Mouse (Mus musculus) spleen, postnatal 14 days (tissue): ENCODE measurements around the gene Hoxa1.

Experiments used
- DNase-seq, 2 experiments: peaks; one replicate each; pipeline ENCODE4 v3.0.0; 2021 to 2022; ENCODE audit warnings: low spot score in 2 of 2

Hoxa1 gene

GRCm38 (mm10) chr6:52157466-52158275 lies 446 bp downstream of the Hoxa1 start:
- no peak for DNase-seq

GRCm38 (mm10) chr6:52156551-52157200 lies 1.4 kb downstream of the Hoxa1 start:
- no peak for DNase-seq

GRCm38 (mm10) chr6:52155471-52155870 lies 2.6 kb downstream of the Hoxa1 start:
- no peak for DNase-seq

- no peak for DNase-seq
These were observed 4.1 kb downstream of the Hoxa1 start for GRCm38 (mm10) chr6:52154044-52154443.

- DNase-seq: no peak
These were observed 4.8 kb downstream of the Hoxa1 start for GRCm38 (mm10) chr6:52153270-52153669.

GRCm38 (mm10) chr6:52152226-52153193 lies 5.6 kb downstream of the Hoxa1 start:
- DNase-seq: no peak

- DNase-seq: no peak
These were observed 6.5 kb downstream of the Hoxa1 start for GRCm38 (mm10) chr6:52151571-52151970.

- DNase-seq: no peak
These were observed 7.6 kb downstream of the Hoxa1 start for GRCm38 (mm10) chr6:52150401-52150966.

GRCm38 (mm10) chr6:52139115-52139514 lies 19.0 kb downstream of the Hoxa1 start:
- no peak for DNase-seq

GRCm38 (mm10) chr6:52138576-52138975 lies 19.5 kb downstream of the Hoxa1 start:
- DNase-seq: no peak

GRCm38 (mm10) chr6:52137841-52138535 lies 20.1 kb downstream of the Hoxa1 start:
- no peak for DNase-seq

GRCm38 (mm10) chr6:52123673-52124072 lies 34.4 kb downstream of the Hoxa1 start:
- DNase-seq: no peak

GRCm38 (mm10) chr6:52121173-52121572 lies 36.9 kb downstream of the Hoxa1 start:
- DNase-seq: no peak

- DNase-seq: no peak
These were observed 39.0 kb downstream of the Hoxa1 start for GRCm38 (mm10) chr6:52118903-52119635.

- DNase-seq: no peak
These were observed 42.2 kb downstream of the Hoxa1 start for GRCm38 (mm10) chr6:52115899-52116298.

GRCm38 (mm10) chr6:52111846-52112245 lies 46.3 kb downstream of the Hoxa1 start:
- DNase-seq: no peak

GRCm38 (mm10) chr6:52107400-52107799 lies 50.7 kb downstream of the Hoxa1 start:
- DNase-seq: no peak

- DNase-seq: no peak
These were observed 51.4 kb downstream of the Hoxa1 start for GRCm38 (mm10) chr6:52106716-52107115.

- no peak for DNase-seq
These were observed 51.9 kb downstream of the Hoxa1 start for GRCm38 (mm10) chr6:52106178-52106577.
